Mouse (Mus musculus): Measurements from ENCODE around the gene Ncf2. TPM values are rescaled to one million over a fixed set of nuclear protein-coding genes. Genes with fewer than 3 reads are reported as not detected.
"Not testable (repeated sequence)": the region's sequence is repeated elsewhere in the genome, so short reads cannot be mapped to it uniquely, and the experiment has no call there.

Ncf2 gene
- total RNA-seq (2021) = 1 to 10 TPM; 2.4 to 2.8 TPM

- intact Hi-C loops (cut with DNase I) = no loop called here
- DNase-seq (ENCODE audit: extremely low spot score in 1 of 2, low spot score in 2 of 2) = no peak
Measured at GRCm38 (mm10) chr1:152799897-152800296, at the start of gene Ncf2. TSS of gene Ncf2 (plus strand) at chr1:152800194.

GRCm38 (mm10) chr1:152750312-152750965 lies 49.6 kb upstream of the Ncf2 start, which contains the start of gene Apobec4:
TSS of gene Apobec4 (plus strand) at chr1:152750551.
- intact Hi-C loops (cut with DNase I) = no loop called here

GRCm38 (mm10) chr1:152761791-152762190 lies 38.2 kb upstream of the Ncf2 start:
- intact Hi-C loops (cut with DNase I) = loop anchor here (10.0 kb wide), 1 partner anchor 357 kb away; no protein-coding TSS in a partner anchor
- DNase-seq (ENCODE audit: extremely low spot score in 1 of 2, low spot score in 2 of 2) = no peak

More at GRCm38 (mm10) chr1:152750312-152750965, 49.6 kb upstream of the Ncf2 start, which contains the start of gene Apobec4:
- DNase-seq (ENCODE audit: extremely low spot score in 1 of 2, low spot score in 2 of 2) = peak in 1 of 2 experiments; percentile 54

GRCm38 (mm10) chr1:152766032-152766772 lies 33.8 kb upstream of the Ncf2 start, which contains the start of the genes Rgl1 and Arpc5:
TSS of gene Rgl1 (minus strand) at chr1:152766351.
TSS of gene Arpc5 (plus strand) at chr1:152766542.
- intact Hi-C loops (cut with DNase I) = loop anchor here (5.0 to 10.0 kb wide), 2 partner anchors 244 to 361 kb away; no protein-coding TSS in a partner anchor

GRCm38 (mm10) chr1:152766804-152767748 lies 32.9 kb upstream of the Ncf2 start:
- DNase-seq (ENCODE audit: extremely low spot score in 1 of 2, low spot score in 2 of 2) = no peak
- intact Hi-C loops (cut with DNase I) = loop anchor here (5.0 to 10.0 kb wide), 2 partner anchors 245 to 362 kb away; no protein-coding TSS in a partner anchor

More at GRCm38 (mm10) chr1:152766032-152766772, 33.8 kb upstream of the Ncf2 start, which contains the start of the genes Rgl1 and Arpc5:
- peak; percentile 96 to 99 for DNase-seq (ENCODE audit: extremely low spot score in 1 of 2, low spot score in 2 of 2)

GRCm38 (mm10) chr1:152767749-152768488 lies 32.1 kb upstream of the Ncf2 start:
- DNase-seq (ENCODE audit: extremely low spot score in 1 of 2, low spot score in 2 of 2) = peak; percentile 82 to 84
- intact Hi-C loops (cut with DNase I) = loop anchor here (5.0 to 10.0 kb wide), 2 partner anchors 246 to 363 kb away; no protein-coding TSS in a partner anchor

GRCm38 (mm10) chr1:152771016-152771415 lies 29.0 kb upstream of the Ncf2 start:
- DNase-seq (ENCODE audit: extremely low spot score in 1 of 2, low spot score in 2 of 2) = no peak
- intact Hi-C loops (cut with DNase I) = loop anchor here (10.0 kb wide), 1 partner anchor 64 kb away; no protein-coding TSS in a partner anchor

GRCm38 (mm10) chr1:152774601-152775000 lies 25.4 kb upstream of the Ncf2 start:
- intact Hi-C loops (cut with DNase I) = loop anchor here (10.0 kb wide), 1 partner anchor 60 kb away; no protein-coding TSS in a partner anchor
- not testable (repeated sequence) for DNase-seq (ENCODE audit: extremely low spot score in 1 of 2, low spot score in 2 of 2)

GRCm38 (mm10) chr1:152779071-152779737 lies 20.8 kb upstream of the Ncf2 start:
- intact Hi-C loops (cut with DNase I) = loop anchor here (10.0 kb wide), 1 partner anchor 56 kb away; no protein-coding TSS in a partner anchor
- DNase-seq (ENCODE audit: extremely low spot score in 1 of 2, low spot score in 2 of 2) = peak in 1 of 2 experiments; percentile 83

- DNase-seq (ENCODE audit: extremely low spot score in 1 of 2, low spot score in 2 of 2) = no peak
- intact Hi-C loops (cut with DNase I) = no loop called here
Measured at GRCm38 (mm10) chr1:152784620-152785019, 15.4 kb upstream of the Ncf2 start.

- DNase-seq (ENCODE audit: extremely low spot score in 1 of 2, low spot score in 2 of 2); intact Hi-C loops (cut with DNase I): not testable (repeated sequence)
Measured at GRCm38 (mm10) chr1:152785446-152785845, 14.5 kb upstream of the Ncf2 start.

- DNase-seq (ENCODE audit: extremely low spot score in 1 of 2, low spot score in 2 of 2) = no peak
- intact Hi-C loops (cut with DNase I) = no loop called here
Measured at GRCm38 (mm10) chr1:152786953-152787352, 13.0 kb upstream of the Ncf2 start.

- intact Hi-C loops (cut with DNase I) = no loop called here
- no peak for DNase-seq (ENCODE audit: extremely low spot score in 1 of 2, low spot score in 2 of 2)
Measured at GRCm38 (mm10) chr1:152788121-152788660, 11.8 kb upstream of the Ncf2 start.

- DNase-seq (ENCODE audit: extremely low spot score in 1 of 2, low spot score in 2 of 2) = no peak
Measured at GRCm38 (mm10) chr1:152790254-152790653, 9.7 kb upstream of the Ncf2 start.

GRCm38 (mm10) chr1:152790821-152791220 lies 9.2 kb upstream of the Ncf2 start:
- DNase-seq (ENCODE audit: extremely low spot score in 1 of 2, low spot score in 2 of 2) = no peak
- intact Hi-C loops (cut with DNase I) = no loop called here

More at GRCm38 (mm10) chr1:152790254-152790653, 9.7 kb upstream of the Ncf2 start:
- intact Hi-C loops (cut with DNase I) = no loop called here

GRCm38 (mm10) chr1:152791269-152791668 lies 8.7 kb upstream of the Ncf2 start:
- intact Hi-C loops (cut with DNase I) = no loop called here

More at GRCm38 (mm10) chr1:152791269-152791668, 8.7 kb upstream of the Ncf2 start:
- DNase-seq (ENCODE audit: extremely low spot score in 1 of 2, low spot score in 2 of 2) = no peak
